ENCODE assay signal across 10 mouse cellular contexts in genomic region chr3:52744334-52744733, GRCm38 (mm10).
DNase-seq lines count a peak whose midpoint lies in the region; ATAC-seq and TF ChIP-seq lines count a peak whose summit lies in the region.
"Had no signal": no experiment of that assay in that cellular context is flagged by ENCODE, and none has a peak within 500 bp of the region (broad histone marks: within the 10 kb centered on the region; RNA-seq: fewer than 3 reads in every experiment).

No protein-coding gene starts in this region.

- 48% methylated on average over 8 of the region's 8 CpGs for WGBS in lung, embryonic 14.5 days
- 47% methylated on average over 8 of the region's 8 CpGs for WGBS in lung, adult 2 months
- 84% methylated on average over 8 of the region's 8 CpGs for WGBS in hindbrain, embryonic 11.5 days

- peak; percentile 56 to 62 for DNase-seq in cerebellum, postnatal 10 days
- DNase-seq in cerebellum, adult 11-12 months = no peak
- DNase-seq in lung, embryonic 14.5 days = peak; percentile 86
- no peak for DNase-seq in lung, adult 2 months
- peak; percentile 37 to 40 for DNase-seq in kidney, adult 8-10 months
- DNase-seq in lung, postnatal 36 days = peak; percentile 60
- DNase-seq in gastrocnemius, adult 8-10 months (ENCODE audit: low spot score in 2 of 2) = no peak
- no peak for DNase-seq in hindbrain, embryonic 11.5 days (ENCODE audit: low spot score)
- DNase-seq: B cell, adult 2 months had no signal

- no peaks in the 10 kb centered on the region for H3K36me3 ChIP-seq in lung, embryonic 14.5 days (ENCODE audit: insufficient read depth)
- H3K36me3 ChIP-seq in hindbrain, embryonic 11.5 days (ENCODE audit: control insufficient read depth, insufficient read depth, low read length) = no peaks in the 10 kb centered on the region
- H3K36me3 ChIP-seq: neural tube, embryonic 15.5 days had no signal

- ATAC-seq in lung, embryonic 14.5 days (ENCODE audit: insufficient read depth) = peak; percentile 69; the same call in 1 of the 2 replicates
- ATAC-seq in hindbrain, embryonic 11.5 days (ENCODE audit: low FRiP score) = no peak

- TF ChIP-seq POLR2A in lung, adult 2 months (IDR thresholded peaks at IDR 0.05; ENCODE audit: borderline replicate concordance, extremely low read depth, low read depth, low read length) = no peak

- no peak overlapping the region for H3K27ac ChIP-seq in lung, embryonic 14.5 days (ENCODE audit: low read depth)
- no peak overlapping the region for H3K27ac ChIP-seq in hindbrain, embryonic 11.5 days (ENCODE audit: low read depth, low read length)
- H3K27ac ChIP-seq: neural tube, embryonic 15.5 days had no signal

- H3K9me3 ChIP-seq in lung, embryonic 14.5 days (ENCODE audit: low read depth, low read length) = no peaks in the 10 kb centered on the region
- H3K9me3 ChIP-seq in hindbrain, embryonic 11.5 days (ENCODE audit: control insufficient read depth, low read length) = no peaks in the 10 kb centered on the region
- H3K9me3 ChIP-seq: neural tube, embryonic 15.5 days had no signal

- no peak overlapping the region for H3K4me3 ChIP-seq in lung, embryonic 14.5 days (ENCODE audit: low read depth, low read length)
- no peak overlapping the region for H3K4me3 ChIP-seq in lung, adult 2 months (replicated peaks; ENCODE audit: extremely low read depth, low read depth, low read length)
- H3K4me3 ChIP-seq in hindbrain, embryonic 11.5 days (ENCODE audit: low read depth, low read length) = no peak overlapping the region
- H3K4me3 ChIP-seq: neural tube, embryonic 15.5 days had no signal

- no peaks in the 10 kb centered on the region for H3K4me1 ChIP-seq in lung, embryonic 14.5 days (ENCODE audit: insufficient read depth)
- H3K4me1 ChIP-seq in lung, adult 2 months (ENCODE audit: control insufficient read depth, insufficient read depth, low read length) = peaks cover 11% of the 10 kb centered on the region
- H3K4me1 ChIP-seq in hindbrain, embryonic 11.5 days (replicated peaks; ENCODE audit: control insufficient read depth, insufficient read depth, low read length) = no peaks in the 10 kb centered on the region
- H3K4me1 ChIP-seq: neural tube, embryonic 15.5 days had no signal

- H3K9ac ChIP-seq in lung, embryonic 14.5 days = no peak overlapping the region
- H3K9ac ChIP-seq in hindbrain, embryonic 11.5 days (ENCODE audit: low read depth, low read length) = no peak overlapping the region
- H3K9ac ChIP-seq: neural tube, embryonic 15.5 days had no signal

- no peak overlapping the region for H3K4me2 ChIP-seq in lung, embryonic 14.5 days
- no peak overlapping the region for H3K4me2 ChIP-seq in hindbrain, embryonic 11.5 days (replicated peaks; ENCODE audit: low read depth, low read length)
- H3K4me2 ChIP-seq: neural tube, embryonic 15.5 days had no signal

- no peaks in the 10 kb centered on the region for H3K27me3 ChIP-seq in lung, embryonic 14.5 days (ENCODE audit: insufficient read depth, low read length)
- H3K27me3 ChIP-seq in hindbrain, embryonic 11.5 days (ENCODE audit: control insufficient read depth, insufficient read depth, low read length) = no peaks in the 10 kb centered on the region
- H3K27me3 ChIP-seq: neural tube, embryonic 15.5 days had no signal

- TF ChIP-seq CTCF in lung, embryonic 14.5 days (IDR thresholded peaks at IDR 0.05; ENCODE audit: low read depth) = no peak
- no peak for TF ChIP-seq CTCF in lung, adult 2 months (IDR thresholded peaks at IDR 0.05; ENCODE audit: insufficient read depth, low read length)

Comparison
In these comparisons a context has a peak if more than half of its experiments do, and no peak if none do; other contexts are left out.
1. DNase-seq: peak in cerebellum, postnatal 10 days (2 of 2), lung, embryonic 14.5 days (single experiment), kidney, adult 8-10 months (2 of 2) and lung, postnatal 36 days (single experiment); none in cerebellum, adult 11-12 months (single experiment), lung, adult 2 months (single experiment), gastrocnemius, adult 8-10 months (0 of 2) and hindbrain, embryonic 11.5 days (single experiment).